Mouse (Mus musculus) intestine, embryonic 14.5 days (tissue): ENCODE measurements around the gene Lrp10. TPM values are rescaled to one million over a fixed set of nuclear protein-coding genes. Genes with fewer than 3 reads are reported as not detected.

Source experiments
- ATAC-seq: fragments of 200-750 bp; cut with Nextera tagmentation; replicated peaks from 2 replicates; pipeline ENCODE4 v1.8.0; 2017; ENCODE audit warnings: low read depth, moderate number of reproducible peaks, moderate TSS enrichment, moderate library complexity; ENCODE audit not compliant: low FRiP score, low TSS enrichment
- DNase-seq: peaks from one replicate; pipeline ENCODE4 v3.0.0-alpha.2; 2018; ENCODE audit warnings: low spot score
- H3K27ac ChIP-seq: fragments of 300-500 bp; sonication (generic); 2 replicates; pipeline ENCODE4 v1.5.1; 2014; ENCODE audit warnings: low read depth, mild to moderate bottlenecking, control low read depth
- H3K27me3 ChIP-seq: fragments of 300-500 bp; sonication (generic); replicated peaks from 2 replicates; pipeline ENCODE4 v1.6.1; 2014; ENCODE audit warnings: low read length, control low read depth; ENCODE audit not compliant: control insufficient read depth, insufficient read depth
- H3K36me3 ChIP-seq: fragments of 300-500 bp; sonication (generic); 2 replicates; pipeline ENCODE4 v1.6.1; 2014; ENCODE audit warnings: low read length, control low read depth; ENCODE audit not compliant: control insufficient read depth, insufficient read depth
- H3K4me1 ChIP-seq: fragments of 300-500 bp; sonication (generic); replicated peaks from 2 replicates; pipeline ENCODE4 v1.6.1; 2014; ENCODE audit warnings: low read length, control low read depth, mixed read lengths; ENCODE audit not compliant: control insufficient read depth, insufficient read depth
- H3K4me2 ChIP-seq: fragments of 300-500 bp; sonication (generic); 2 replicates; pipeline ENCODE4 v1.6.1; 2014; ENCODE audit warnings: low read length
- H3K4me3 ChIP-seq: fragments of 300-500 bp; sonication (generic); 2 replicates; pipeline ENCODE4 v1.5.1; 2014; ENCODE audit warnings: low read depth, low read length, control low read depth, mixed read lengths
- H3K9ac ChIP-seq: fragments of 300-500 bp; sonication (generic); 2 replicates; pipeline ENCODE4 v1.6.1; 2014; ENCODE audit warnings: mild to moderate bottlenecking, low read length
- H3K9me3 ChIP-seq: fragments of 300-500 bp; sonication (generic); 2 replicates; pipeline ENCODE4 v1.6.1; 2016; ENCODE audit warnings: low read length, control low read depth; ENCODE audit not compliant: control insufficient read depth
- WGBS: fragments of 180-500 bp; shearing (Covaris S2); extraction: QIAGEN DNeasy Blood & Tissue Kit; methylation state at CpG from one replicate; pipeline ENCODE4 v1.1.7; 2014; 5-methylcytosine and 5-hydroxymethylcytosine counted together
- polyA plus RNA-seq: library from polyadenylated mRNA; unstranded; fragments of >200 nt; fragmentation: Nextera tagmentation; extraction: Ambion mirVana; gene quantifications from 2 replicates; pipeline ENCODE4 v1.2.1, GENCODE M21; 2014

Gene Lrp10
- polyA plus RNA-seq, 1 experiment from 2014 or later: 50.7 TPM

DNA sequence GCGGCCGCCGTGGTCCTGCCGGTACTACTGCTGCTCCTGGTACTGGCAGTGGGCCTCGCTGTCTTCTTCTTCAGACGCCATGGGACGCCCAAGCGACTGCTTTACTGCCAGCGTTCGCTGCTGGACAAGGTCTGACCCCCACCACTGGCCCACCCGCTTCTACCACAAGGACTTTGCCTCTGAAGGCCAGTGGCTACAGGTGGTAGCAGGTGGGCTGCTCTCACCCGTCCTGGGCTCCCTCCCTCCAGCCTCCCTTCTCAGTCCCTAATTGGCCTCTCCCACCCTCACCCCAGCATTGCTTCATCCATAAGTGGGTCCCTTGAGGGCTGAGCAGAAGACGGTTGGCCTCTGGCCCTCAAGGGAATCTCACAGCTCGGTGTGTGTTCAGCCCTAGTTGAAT, 23.4 kb upstream of the Lrp10 start:
- WGBS: 90% methylated on average over 14 of the region's 14 CpGs
- H3K4me2 ChIP-seq: no peak overlapping the region
- H3K27me3 ChIP-seq: no peaks in the 10 kb centered on the region
- H3K4me3 ChIP-seq: no peak overlapping the region
- DNase-seq (no peak), ATAC-seq (no peak)
- H3K9ac ChIP-seq: no peak overlapping the region
- no peak overlapping the region for H3K27ac ChIP-seq
- peaks cover 12% of the 10 kb centered on the region; the same call in 1 of the 2 replicates for H3K4me1 ChIP-seq
- H3K9me3 ChIP-seq: no peaks in the 10 kb centered on the region
- H3K36me3 ChIP-seq: peaks cover 68% of the 10 kb centered on the region

DNA sequence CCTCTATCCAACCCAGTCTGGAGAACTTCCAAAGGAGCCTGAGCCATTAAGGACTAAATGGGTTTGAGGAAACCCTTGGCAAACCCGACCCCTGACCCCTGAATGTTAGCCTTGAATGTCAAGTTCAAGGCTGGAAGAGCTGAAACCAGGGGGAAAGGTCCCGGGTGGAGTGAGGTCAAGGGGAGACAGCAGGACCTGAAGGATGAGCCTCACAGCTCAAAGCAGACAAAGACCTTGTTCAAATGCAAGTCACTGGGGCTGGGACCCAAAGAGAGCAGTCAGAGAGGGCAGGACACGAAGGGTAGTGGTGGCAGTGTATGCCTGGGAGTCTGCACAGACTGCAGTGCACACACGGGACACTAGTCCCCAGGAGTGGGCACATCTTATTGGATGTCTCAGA, 22.6 kb upstream of the Lrp10 start:
- no peak for ATAC-seq
- Histone ChIP-seq H3K27me3 (no peaks in the 10 kb centered on the region), H3K27ac (no peak overlapping the region), H3K9me3 (no peaks in the 10 kb centered on the region), H3K4me1 (peaks cover 12% of the 10 kb centered on the region; the same call in 1 of the 2 replicates), H3K4me2 (no peak overlapping the region), H3K36me3 (peaks cover 60% of the 10 kb centered on the region), H3K4me3 (no peak overlapping the region), H3K9ac (no peak overlapping the region)
- no peak for DNase-seq
- 80% methylated on average over 4 of the region's 4 CpGs for WGBS

DNA sequence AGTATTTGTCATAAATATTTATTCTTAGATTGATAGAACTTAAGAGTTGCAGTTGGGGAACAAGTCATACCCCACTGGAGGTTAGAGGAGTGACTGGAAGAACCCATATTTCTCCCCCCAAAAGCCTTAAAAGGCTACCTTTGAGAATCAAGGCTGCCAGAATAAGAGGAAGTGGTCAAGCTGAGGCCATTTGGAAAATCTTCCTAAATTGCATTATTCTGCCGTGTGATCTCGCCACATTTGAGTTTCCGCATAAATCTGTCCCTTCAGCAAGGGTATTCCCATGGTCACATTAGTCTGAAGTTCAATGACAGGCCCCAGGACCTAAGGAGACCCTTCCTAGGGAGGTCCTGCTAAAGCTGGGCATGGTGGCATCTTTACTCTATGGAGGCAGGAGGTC, 21.4 kb upstream of the Lrp10 start:
- no peak overlapping the region for H3K9ac ChIP-seq
- peak overlapping the region; percentile 76; the same call in 1 of the 2 replicates for H3K27ac ChIP-seq
- peaks cover 48% of the 10 kb centered on the region for H3K36me3 ChIP-seq
- H3K4me1 ChIP-seq: peaks cover 12% of the 10 kb centered on the region; the same call in 1 of the 2 replicates
- DNase-seq (no peak), ATAC-seq (no peak)
- no peaks in the 10 kb centered on the region for H3K27me3 ChIP-seq
- H3K4me2 ChIP-seq: no peak overlapping the region
- H3K4me3 ChIP-seq: no peak overlapping the region
- H3K9me3 ChIP-seq: no peaks in the 10 kb centered on the region
- 89% methylated on average over 3 of the region's 3 CpGs for WGBS

DNA sequence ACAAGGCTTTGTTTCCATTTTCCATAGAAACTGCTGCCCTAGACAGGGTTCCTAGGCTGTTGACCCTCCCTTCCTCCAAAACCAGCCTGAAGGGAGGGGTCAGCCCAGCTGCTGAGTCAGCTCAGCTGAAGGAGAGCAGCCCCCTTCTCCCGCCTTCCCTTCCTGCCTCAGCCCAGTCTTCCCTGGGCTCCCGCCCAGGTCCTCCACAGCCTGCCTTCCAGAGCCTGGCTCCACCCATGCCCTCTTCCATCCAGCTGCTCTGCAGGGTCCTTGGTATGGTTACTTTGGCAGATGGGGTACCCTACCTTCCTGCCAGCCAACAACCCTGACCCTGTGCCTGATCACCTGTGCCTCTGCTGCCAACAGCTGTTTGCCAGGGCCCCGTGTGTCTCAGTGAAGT, 20.7 kb upstream of the Lrp10 start:
- DNase-seq: no peak
- Histone ChIP-seq H3K9ac (no peak overlapping the region), H3K27ac (peak overlapping the region; percentile 76), H3K4me2 (no peak overlapping the region), H3K4me1 (peaks cover 12% of the 10 kb centered on the region; the same call in 1 of the 2 replicates), H3K36me3 (peaks cover 43% of the 10 kb centered on the region), H3K27me3 (no peaks in the 10 kb centered on the region), H3K9me3 (no peaks in the 10 kb centered on the region), H3K4me3 (no peak overlapping the region)
- WGBS: 13% methylated on average over 3 of the region's 3 CpGs
- peak; percentile 74 for ATAC-seq

DNA sequence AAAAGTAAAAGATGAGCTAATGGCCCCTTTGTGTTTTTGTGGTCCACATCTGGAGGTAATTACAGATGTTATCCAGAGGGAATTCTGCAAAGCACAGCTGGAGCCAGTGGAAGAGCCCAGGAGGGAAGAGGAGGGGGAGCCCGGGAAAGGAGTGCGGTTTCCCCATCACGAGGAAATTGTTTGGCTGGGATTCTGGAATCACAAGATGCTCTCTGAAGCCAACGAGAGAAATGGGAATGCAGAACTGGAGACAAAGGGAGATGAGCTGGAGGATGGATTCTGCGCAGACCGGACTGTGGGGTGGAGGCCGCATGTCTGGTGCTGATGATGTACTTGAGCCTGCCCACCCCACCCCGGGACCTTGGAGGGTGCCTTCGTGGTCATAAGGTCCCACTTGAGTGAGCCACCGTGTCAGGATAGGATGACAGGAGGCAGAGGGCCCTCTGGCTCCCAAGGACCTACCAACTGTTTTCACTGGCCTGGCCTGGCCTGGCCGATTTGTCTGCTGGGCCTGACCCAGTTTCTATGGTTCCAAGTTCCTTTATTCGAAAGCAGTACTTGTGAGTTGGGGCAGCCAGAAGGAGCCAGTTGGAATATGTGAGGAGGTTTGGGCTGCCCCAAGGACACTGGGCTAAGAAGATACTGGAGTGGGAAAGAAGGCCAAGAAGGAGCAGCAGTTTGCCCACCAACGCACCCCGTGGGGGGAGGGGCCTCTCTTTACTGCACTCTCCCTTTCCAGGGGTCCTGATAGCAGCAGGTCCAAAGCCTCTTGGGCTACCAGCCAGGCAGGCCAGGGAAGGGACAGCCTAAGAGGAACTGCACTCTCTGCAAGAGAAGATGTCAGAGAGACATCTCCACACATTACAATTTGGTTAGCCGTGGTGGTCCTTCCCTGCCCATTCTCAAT, 20.0 kb upstream of the Lrp10 start:
- H3K9ac ChIP-seq: no peak overlapping the region
- H3K36me3 ChIP-seq: peaks cover 35% of the 10 kb centered on the region
- H3K9me3 ChIP-seq: no peaks in the 10 kb centered on the region
- no peak for ATAC-seq
- WGBS: 58% methylated on average over 15 of the region's 15 CpGs
- H3K4me1 ChIP-seq: peaks cover 12% of the 10 kb centered on the region; the same call in 1 of the 2 replicates
- H3K27me3 ChIP-seq: no peaks in the 10 kb centered on the region
- peak overlapping the region; percentile 76 for H3K27ac ChIP-seq
- no peak overlapping the region for H3K4me3 ChIP-seq
- DNase-seq: no peak
- no peak overlapping the region for H3K4me2 ChIP-seq

DNA sequence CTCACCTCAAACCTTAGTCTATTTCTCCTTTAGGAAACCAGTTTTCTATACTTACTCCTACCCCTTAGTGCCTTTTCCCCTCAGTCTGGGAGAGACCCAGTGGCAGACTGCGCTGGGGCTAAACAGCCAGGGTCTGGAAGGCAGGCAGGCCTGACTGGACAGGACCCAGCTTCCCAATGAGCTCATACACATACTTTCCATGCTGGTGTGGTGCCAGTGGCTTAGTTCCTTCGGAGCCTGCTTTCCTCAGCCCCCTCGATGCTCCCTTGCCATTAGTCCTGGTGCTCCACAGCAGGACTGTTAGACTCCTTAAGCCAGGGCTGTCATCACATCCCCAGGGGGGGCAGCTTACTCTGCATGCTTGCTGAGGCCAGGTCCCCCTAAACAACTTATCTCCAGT, 18.5 kb upstream of the Lrp10 start:
- WGBS: 56% methylated on average over 3 of the region's 3 CpGs
- DNase-seq (no peak), ATAC-seq (no peak)
- H3K27me3 ChIP-seq: no peaks in the 10 kb centered on the region
- no peaks in the 10 kb centered on the region for H3K9me3 ChIP-seq
- peaks cover 20% of the 10 kb centered on the region for H3K36me3 ChIP-seq
- H3K4me1 ChIP-seq: peaks cover 12% of the 10 kb centered on the region; the same call in 1 of the 2 replicates
- no peak overlapping the region for H3K4me2 ChIP-seq
- no peak overlapping the region for H3K27ac ChIP-seq
- H3K4me3 ChIP-seq: no peak overlapping the region
- H3K9ac ChIP-seq: no peak overlapping the region

DNA sequence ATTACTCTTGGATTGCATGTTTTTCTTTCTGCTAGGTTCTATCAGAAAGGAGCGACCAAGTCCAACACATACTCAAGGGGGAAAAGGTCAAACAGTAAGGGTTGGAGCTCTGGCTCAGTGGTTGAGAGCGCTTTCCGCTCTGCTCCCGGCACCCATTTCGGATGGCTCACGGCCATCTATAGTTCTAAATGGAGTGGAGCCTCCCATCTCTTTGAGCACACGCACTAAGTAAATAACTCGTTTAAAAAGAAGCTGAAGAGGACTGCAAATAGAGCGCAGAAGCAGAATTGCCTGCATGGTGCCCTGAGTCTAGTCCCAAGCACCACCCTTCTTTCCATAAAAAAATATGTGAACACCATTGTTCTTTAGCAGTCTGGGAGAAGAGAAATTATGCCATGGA, 10.4 kb upstream of the Lrp10 start:
- Histone ChIP-seq H3K9ac (no peak overlapping the region), H3K36me3 (no peaks in the 10 kb centered on the region), H3K4me2 (no peak overlapping the region), H3K4me1 (no peaks in the 10 kb centered on the region; the same call in 1 of the 2 replicates), H3K27ac (no peak overlapping the region), H3K4me3 (no peak overlapping the region), H3K9me3 (no peaks in the 10 kb centered on the region), H3K27me3 (no peaks in the 10 kb centered on the region)
- ATAC-seq: no peak
- DNase-seq: no peak
- WGBS: 88% methylated on average over 9 of the region's 9 CpGs

DNA sequence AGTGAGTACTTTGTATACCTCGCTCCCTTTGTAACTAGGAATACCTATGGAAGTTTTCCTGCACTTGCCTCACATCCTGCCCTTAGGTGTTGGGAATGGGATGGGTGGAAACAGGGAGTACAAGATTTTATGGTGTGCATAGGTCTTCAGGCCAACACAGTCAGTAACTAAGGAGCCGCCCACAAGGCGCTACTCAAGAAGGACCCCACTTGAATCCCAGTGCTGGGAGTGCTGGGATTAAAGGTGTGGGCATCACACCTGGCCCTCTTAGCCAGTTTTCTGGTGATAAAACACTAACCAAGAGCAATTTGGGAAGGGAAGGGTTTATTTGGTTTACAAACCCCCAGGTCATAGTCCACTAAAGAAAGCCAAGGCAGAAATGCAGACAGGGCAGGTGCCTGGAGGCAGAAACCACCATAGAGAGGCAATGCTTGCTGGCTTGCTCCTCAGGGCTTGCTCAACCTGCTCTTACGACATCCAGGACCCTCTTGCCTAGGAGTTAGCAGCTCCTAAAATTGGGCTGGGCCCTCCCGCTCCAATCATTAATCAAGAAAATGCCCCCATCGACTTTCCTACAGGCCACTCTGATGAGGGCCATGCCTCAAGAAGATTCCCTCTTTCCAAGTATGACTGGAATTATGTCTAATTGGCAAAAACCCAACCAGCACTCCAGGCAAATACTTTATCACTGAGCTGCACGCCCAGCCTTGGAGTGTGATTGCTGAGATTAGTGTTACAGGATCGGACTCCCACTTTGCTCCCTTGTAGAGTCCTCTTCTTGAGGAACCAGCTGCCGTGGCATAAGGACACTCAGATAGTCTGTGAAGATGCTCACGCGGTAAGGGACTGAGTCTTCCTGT, 9.0 kb upstream of the Lrp10 start:
- H3K36me3 ChIP-seq: no peaks in the 10 kb centered on the region
- no peaks in the 10 kb centered on the region for H3K27me3 ChIP-seq
- no peaks in the 10 kb centered on the region for H3K4me1 ChIP-seq
- no peak overlapping the region for H3K9ac ChIP-seq
- no peak overlapping the region for H3K4me3 ChIP-seq
- peak; percentile 58; the same call in 1 of the 2 replicates for ATAC-seq
- no peaks in the 10 kb centered on the region for H3K9me3 ChIP-seq
- peak overlapping the region; percentile 52; the same call in 1 of the 2 replicates for H3K27ac ChIP-seq
- whole genome bisulfite sequencing: 65% methylated on average over 11 of the region's 11 CpGs
- H3K4me2 ChIP-seq: no peak overlapping the region
- no peak for DNase-seq
